Mouse (Mus musculus) urinary bladder, postnatal 25 days (tissue): ENCODE measurements around the gene Arfgap3.
"Not testable (repeated sequence)": the region's sequence is repeated elsewhere in the genome, so short reads cannot be mapped to it uniquely, and the experiment has no call there.

ENCODE experiments used
- DNase-seq: peaks from one replicate; pipeline ENCODE4 v3.0.0; 2022; ENCODE audit warnings: low spot score

Arfgap3 gene

DNA sequence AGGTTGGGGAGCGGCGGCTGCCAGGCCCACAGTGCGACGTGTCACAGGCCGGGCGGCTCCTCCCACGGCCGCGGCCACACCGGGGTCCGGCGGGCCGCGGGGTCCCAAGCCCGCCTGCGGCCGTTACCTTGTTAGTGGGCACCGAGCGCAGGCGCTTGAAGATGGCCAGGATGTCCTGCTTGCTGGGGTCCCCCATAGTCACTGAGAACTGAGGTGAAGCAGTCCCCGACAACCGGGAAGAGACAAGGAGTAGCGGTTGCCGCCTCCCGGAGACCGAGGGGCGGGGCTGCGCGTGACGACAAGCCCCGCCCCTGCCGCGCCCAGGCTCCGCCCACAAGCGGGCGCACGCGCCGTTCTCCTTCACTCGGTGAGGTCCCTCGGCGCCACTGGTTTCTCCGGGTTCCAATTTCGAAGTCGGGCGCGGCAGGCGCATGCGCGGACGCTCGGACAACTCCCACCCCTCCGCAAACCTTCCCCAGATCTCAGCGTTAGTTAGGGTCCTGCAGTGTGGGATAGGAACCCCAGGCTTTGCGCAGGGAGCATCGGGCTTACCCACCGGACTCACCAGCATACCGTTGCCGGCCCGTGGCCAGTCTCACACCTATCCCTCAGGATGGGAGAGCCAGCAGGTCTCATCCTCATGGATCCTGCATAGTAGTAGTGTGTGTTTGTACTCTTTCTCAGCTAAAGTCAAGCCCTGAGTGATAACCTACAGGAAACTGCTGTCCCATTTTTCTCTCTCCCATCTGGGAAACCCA lies at the start of gene Arfgap3:
Arfgap3 (minus strand) TSS at position 294 of the 758 bp plus-strand sequence.
- peak; percentile 96 for DNase-seq

DNA sequence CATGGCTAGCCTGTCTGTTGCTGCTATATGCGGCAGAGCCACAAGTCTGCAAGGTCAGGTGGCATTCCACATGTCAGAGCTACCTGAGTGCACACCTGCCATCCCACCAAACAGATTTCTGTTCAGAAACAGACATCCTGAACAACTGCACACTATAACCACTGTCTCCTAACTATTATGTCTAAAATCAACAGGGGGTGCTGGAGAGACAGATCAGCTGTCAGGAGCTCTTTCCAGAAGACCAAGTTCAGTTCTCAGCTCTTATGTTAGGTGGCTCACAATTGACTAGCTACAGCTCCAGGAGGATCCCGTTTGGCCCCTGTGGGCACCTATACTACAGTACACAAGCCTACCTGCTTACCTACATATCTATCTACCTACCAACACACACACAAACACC lies 42.7 kb upstream of the Arfgap3 start:
- no peak for DNase-seq

DNA sequence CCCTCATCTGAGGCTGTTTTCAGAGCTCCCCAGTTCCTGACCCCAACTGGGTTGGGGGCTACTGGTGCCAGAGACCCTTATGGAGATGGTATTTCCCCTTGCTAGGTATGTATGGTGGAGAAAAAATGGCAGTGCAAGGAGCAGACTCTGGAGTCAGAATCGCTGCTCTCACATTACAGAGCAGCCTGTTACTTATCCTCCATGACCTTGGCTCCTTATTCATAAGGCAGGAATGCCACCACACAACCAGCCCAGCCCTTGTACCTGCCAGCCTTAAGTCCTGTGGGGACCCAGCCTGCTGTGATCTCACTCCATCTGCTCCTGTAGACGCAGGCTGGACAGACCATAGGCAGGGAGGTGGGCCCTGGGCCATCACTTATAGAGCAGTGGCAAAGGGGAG lies 37.9 kb upstream of the Arfgap3 start:
- DNase-seq: peak; percentile 24

DNA sequence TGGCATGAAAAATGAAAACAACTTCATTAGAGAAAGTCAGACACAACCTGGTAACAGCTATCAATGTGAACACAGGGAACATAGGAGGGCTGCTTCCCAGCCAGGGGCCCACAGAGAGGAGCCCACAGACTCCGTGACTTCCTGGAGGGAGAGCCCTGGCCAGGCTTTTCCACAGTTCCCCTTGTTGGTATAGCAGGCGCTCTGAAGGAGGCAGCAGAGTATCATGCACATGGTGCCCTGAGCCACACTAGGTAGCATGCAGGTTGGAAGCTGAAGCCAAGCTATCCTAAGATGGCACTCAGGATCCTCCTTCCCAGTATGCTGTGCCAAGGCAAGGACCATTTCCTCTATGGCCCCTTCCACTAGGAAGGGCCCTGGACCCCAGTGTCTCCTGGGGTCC lies 33.6 kb upstream of the Arfgap3 start:
- no peak for DNase-seq

DNA sequence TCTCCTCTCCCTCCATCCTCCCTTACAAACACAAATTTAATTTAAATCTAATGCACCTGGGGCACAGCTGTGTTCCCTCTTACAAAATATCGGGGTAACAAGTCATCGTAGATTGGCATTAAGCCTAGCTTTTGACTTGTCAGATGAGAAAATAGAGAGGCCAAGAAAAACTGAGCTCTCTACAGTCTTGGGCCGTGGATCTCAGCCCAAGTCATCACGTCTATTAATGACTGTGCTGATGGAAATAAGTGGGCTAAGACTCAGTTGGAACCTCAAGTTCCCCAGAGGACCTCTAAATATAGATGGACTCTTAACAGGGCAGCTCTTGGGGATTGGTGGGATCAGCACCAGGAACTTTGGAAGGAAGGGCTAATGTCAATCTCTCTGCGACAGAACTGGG lies 33.1 kb upstream of the Arfgap3 start:
- DNase-seq: no peak

DNA sequence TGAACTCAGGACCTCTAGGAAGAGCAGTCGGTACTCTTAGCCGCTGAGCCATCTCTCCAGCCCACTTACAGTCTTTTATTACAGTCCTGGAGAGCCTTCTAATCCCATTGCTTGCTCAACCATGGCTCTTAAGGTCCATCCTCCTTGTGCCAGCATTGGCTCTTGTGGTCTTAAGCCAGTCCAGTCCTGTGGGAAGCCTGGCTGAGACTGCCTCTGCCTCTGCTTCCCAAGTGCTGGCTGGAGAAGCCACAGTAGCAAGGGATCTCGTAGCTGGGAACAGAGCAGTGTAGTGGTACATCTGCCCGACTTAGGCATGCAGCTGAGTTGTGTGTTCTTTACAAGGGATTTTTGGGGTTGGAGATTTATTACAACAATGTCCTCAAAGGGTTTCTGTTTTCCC lies 32.4 kb upstream of the Arfgap3 start:
- DNase-seq: no peak

DNA sequence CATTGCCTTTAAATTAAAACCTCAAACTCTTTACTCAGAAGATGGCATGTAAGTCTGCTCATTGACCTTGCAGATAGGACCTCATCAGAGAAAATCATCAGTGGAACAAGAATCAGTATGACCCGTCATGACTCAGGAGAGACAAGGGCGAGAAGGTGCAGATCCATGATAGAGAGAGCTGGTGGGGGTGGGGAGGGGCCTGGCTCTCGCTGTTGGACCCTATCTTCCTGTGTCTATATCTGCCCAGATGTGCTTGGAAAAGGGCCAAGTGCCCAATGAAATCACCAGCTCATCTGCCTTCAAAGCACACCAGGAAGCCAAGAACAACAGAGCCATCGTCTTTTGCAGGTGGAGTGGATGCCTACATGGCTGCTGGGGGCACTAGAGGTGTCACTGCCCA lies 27.1 kb upstream of the Arfgap3 start:
- DNase-seq: no peak

DNA sequence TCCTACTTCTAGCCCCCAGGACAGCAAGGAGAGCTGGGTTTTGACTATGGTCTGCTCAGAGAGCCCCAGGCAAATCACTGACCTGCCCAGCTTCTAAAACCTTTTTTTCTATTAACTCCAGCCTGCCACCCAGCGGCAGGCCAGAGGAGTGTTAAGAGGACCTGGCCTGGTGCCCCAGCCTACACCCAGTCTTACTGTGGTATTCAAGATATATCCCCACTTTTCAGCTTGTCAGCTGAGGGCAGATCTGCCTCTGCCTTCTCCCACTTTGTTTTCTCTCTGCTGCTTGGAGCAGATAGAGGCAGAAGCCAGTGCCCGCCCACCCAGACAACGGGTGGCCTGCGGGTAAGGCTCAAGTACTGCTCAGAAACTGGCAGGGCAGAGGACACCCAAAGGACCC lies 25.1 kb upstream of the Arfgap3 start:
- DNase-seq: peak; percentile 70

DNA sequence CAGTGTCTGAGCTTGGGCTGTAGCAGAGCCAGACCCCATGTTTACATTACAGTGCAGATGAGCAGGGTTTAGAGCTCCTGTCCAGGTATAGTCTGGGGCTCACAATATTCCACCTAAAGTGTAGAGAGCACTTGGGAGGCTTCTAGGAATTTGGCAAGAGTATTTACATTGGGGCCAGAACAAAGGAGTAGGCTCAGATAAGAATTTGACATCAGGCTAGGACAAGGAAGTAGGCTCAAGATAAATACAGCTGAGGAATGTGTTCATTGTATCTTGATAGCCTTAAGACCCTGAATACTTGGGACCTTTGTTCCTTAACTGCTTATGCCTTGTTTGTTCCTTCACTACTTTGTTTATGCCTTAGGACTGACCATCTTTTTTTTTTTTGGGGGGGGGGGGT lies 24.0 kb upstream of the Arfgap3 start:
- no peak for DNase-seq

DNA sequence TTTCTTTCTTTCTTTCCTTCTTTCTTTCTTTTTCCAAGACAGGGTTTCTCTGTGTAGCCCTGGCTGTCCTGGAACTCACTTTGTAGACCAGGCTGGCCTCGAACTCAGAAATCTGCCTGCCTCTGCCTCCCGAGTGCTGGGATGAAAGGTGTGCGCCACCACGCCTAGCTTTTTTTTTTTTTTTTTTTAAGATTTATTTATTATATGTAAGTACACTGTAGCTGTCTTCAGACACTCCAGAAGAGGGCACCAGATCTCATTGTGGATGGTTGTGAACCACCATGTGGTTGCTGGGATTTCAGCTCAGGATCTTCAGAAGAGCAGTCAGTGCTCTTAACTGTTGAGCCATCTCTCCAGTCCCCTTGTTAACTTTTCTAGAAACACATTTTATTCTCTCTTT lies 18.7 kb upstream of the Arfgap3 start:
- DNase-seq: not testable (repeated sequence)

DNA sequence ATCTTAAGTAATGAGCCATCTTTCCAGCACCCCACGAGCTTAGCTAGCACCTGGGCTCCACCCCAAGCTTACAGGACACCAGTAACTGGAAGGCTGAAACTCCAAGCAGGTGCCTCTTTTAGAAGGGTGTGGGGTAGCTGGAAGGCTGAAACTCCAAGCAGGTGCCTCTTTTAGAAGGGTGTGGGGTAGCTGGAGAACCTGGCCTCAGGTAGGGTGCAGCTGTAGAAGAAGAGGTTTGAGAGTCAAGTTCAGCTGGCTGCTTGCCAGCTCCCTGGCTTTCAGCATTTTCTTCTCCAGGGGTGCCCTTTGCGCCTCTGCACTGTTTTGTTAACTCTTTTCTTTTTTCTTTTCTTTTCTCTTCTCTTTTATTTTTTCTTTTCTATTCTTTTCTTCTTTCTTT lies 18.2 kb upstream of the Arfgap3 start:
- DNase-seq: no peak

DNA sequence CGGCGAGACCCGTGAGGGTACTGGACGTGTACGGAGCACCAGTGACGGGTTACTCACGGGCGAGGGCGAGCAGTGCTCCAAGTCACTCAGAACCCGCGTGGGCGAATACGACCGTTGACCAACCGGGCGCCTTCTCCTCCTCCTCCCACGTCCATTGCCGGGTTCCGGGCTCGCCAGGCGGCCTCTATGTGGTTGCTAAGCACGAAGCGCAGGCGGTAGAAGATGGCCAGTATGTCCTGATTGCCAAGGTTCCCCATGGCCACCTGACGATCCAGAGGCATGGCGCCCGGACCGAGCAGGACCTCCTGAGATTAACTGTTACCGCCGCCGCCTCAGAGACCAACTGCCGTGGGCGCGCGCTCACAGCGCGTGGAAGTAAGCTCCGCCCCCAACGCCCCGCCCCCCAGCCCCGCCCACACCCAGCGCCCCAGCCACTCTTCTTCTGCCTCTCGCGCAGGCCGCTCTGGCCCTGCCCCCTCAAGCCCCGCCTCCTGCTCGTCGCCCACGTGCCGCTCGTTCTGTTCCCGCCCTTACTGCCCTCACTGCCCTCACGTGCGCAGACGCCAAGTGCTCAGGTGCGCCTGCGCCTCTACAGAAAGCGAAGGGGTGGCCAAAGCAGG lies 17.0 kb upstream of the Arfgap3 start:
- DNase-seq: peak; percentile 74

DNA sequence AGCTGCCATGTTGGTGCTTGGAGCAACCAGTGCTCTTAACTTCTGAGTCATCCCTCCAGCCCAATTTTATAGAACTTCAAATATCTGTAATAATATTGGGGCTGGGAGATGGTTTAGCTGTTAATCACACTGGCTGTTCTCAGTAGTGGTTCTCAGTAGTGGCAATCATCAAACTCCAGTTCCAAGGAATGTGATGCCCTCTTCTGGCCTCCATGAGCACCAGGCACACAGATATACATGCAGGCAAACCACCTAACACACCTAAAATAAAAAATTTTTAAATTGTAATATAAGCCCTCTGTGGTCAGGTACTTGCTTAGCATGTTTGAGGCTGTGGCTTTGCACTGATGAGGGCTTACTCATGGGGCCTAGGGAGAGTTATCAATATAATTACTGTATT lies 15.7 kb upstream of the Arfgap3 start:
- no peak for DNase-seq

DNA sequence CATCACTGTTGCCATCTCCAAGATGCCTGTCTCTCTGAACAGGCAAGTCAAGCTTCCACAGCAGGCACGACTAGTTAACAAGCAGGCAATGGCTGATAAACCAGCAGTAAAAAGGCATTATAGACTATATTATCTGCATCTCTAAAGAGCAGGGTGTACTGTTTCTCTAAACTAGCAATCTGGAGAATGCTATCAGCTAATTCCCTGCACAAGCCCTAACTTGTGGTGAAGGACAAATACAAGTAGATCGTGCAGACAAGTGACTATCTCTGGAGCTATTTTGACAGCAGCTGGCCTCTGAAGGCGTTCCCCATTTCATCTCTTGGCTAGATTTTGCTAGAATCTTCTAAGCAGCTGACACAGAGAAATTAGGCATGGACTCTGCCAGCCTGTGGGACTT lies 14.1 kb upstream of the Arfgap3 start:
- DNase-seq: no peak

DNA sequence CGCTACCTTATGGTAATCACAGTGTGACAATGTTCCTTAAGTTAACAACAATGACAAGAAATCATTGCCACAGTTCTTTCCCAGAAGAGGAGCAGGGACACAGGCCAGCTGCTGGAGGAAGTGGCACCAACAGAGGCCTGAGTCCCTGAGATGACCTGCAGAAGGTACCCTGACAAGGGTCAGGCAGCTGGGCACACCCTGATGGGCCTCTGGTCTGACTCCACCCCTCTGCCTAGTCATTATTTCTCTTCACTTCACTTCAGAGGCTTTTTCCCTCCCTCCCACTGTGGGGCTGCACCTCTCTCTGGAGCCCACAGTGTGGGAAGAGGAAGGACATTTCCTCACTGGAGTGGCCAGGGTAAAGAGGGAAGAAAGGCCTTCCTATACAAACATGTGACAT lies 12.8 kb upstream of the Arfgap3 start:
- DNase-seq: not testable (repeated sequence)

DNA sequence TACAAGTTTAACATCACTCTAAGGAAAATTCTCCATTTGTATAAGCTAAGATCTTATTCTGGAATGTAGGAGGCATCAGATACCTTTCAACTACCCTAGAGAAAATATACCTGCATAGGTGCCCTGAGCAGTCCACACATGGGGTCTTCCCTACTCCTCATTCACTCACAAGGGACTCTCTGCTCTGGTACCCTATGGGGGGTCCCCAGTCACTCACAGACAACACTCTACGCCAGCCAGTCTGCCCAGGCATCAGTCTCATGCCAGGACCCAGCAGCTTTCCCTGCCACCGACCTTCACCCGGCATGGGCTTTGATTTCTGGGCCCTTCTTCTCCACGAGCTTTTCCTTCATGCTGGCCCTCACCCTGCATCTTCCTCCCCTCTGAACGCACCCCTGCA lies 10.9 kb upstream of the Arfgap3 start:
- DNase-seq: not testable (repeated sequence)

DNA sequence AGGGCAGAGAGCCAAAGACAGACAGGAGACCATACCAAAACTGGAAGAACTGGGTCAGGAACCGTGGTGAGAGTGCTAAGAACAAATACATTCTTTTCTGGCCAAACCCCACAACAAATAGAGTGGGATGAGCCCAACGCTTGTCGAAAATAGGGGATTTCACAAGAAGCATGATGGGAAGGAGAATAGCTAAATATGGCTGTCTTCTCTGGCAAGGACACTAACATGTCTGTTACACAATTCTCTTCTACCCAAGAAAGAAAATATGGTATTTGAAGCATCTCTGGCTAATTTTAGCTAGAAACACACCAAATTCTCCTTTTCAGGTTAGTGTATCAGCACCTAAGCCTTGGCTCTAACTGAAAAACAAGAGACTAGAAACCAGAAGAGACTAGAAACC lies 10.1 kb upstream of the Arfgap3 start:
- no peak for DNase-seq

DNA sequence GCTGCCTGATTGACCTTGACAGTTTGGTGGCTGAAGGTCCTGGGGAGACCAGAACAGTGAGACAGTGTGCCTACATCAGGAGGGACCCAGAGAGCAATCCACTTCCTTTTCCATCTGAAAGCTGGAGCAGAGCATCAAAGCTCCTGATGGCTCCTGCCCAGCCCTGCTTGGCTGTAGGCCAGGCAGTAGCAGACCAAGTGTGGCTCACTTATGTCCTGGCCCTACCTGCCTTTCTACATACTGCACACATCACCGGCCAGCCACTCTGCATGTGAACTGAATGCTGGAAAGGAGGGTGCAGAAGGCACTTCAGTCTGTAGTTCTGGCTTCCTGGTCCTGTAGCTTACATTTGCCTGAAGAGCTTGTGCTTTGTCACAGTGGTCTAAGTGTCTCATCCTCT lies 8.4 kb upstream of the Arfgap3 start:
- no peak for DNase-seq

DNA sequence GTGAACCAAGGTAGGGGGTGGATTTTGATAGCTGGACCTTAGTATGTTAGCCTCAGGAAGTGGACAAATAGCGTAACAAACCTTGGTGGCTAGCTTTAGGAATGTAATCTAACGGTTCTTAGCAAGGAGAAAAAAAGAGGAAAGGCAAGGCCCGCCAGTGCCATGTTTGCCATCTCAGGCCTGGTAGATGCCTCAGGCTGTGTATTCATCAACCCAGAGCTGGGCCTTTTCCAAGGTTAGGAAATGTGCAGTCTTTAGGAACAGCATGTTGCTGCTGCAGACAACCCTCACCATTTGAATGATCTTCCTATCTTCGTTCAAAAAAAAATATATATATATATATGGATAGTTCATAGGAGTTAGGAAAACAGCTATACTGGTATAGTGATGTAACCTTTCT lies 1.5 kb upstream of the Arfgap3 start:
- DNase-seq: no peak

DNA sequence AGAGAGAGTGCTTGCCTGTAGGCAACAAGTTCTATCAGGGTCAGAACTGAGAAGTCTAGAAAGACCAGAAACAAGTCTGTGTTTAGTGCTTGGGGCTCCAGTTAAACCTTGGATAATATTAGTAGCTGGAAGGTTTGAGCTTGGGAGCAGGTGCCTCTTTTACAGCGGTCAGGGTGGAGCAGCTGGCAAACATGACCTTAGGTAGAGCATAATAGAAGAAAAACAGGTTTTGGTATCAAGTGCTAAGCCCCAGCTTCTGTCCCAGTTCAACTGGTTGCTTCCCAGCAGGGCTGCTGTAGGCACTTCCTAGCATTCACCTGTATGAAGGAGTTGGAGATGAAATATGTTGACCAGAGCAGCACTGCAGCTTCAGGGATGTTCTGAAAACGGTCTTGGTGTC lies 812 bp upstream of the Arfgap3 start:
- no peak for DNase-seq

DNA sequence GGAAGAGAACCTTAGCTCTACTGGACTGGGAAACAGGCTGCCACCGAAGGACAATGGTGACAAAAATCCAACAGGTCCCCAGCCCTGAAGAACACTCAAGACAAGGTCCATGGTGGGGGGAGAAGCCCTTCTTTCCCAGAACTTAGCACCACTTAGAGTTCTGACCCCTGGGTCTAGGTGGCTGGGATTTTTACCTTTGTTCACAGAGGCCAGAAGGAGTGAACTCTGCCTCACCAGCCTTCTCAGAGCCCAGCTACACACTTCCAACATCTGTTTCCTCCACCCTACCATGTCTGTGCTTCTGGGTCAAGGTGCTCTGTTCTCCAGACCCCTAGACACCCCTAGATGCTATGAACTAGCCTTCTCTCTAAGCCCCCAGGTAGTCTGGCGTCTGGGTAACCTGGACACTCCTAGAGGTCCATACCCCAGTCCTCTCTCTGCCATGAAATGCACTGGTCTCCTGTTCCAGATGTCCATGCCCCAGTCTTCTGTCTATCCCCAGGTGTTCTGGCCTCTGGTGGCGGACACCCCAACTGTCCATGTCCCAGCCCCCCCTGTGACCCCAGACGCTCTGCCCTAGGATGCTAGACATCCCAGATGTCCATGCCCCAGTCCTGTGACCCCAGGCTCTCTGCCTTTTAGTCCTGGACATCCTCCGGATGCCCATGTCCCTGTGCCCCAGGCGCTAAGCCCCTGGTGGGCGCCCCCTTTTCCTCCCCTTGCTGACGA lies 658 bp downstream of the Arfgap3 start:
- DNase-seq: no peak

DNA sequence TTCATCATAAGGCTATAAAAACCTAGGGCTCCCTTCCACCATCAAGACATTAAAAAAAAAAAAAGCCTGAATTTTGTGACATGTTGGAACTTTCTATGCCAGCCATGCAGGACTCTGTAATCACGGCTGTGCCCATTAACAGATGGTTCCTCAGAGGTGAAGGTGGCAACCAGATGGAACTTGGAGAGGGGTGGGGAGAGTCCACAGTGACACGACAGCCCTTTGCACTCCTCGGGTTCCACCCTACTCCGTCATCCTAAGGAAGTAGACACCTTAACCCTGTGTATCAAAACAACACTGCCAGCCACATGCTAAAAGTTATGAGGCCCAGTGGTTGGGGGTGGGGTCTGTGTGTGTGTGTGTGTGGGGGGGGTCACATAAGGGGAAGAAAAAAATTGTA lies 1.3 kb downstream of the Arfgap3 start:
- DNase-seq: no peak

DNA sequence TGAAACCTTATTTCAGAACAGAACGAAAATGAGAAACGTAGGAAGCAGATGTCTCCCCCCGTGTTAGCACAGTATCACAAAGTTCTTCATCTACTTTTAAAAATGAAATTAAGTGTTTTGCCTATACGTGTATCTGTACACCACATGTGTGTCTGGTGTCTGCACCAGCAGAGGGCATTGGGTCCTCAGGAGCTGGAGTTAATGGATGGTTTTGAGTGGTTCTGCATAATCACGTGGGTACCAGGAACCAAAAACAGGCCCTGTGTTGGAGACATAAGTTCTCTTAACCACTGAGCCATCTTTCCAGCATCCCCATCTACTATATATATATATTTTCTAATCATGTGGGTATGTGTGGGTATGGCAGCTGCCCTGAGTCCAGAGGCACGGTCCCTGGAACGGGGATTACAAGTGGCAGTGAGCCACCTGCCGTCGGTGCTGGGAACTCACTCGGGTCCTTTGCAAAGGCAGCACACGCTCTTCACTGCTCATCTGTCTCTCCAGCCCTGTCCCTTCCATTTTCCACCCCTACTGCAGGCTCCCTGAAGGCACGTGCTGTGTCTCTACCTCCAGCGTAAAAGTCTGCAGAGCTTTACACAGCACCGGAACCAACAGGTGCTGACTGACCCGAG lies 4.0 kb downstream of the Arfgap3 start:
- DNase-seq: no peak
